Mouse (Mus musculus) kidney, postnatal 4 days (tissue): ENCODE measurements around the gene Gm29609.

ENCODE experiments used
- DNase-seq, 2 experiments: peaks; one replicate each; pipeline ENCODE4 v3.0.0; 2021; ENCODE audit warnings: mixed read lengths in 2 of 2

The Gm29609 gene

DNA sequence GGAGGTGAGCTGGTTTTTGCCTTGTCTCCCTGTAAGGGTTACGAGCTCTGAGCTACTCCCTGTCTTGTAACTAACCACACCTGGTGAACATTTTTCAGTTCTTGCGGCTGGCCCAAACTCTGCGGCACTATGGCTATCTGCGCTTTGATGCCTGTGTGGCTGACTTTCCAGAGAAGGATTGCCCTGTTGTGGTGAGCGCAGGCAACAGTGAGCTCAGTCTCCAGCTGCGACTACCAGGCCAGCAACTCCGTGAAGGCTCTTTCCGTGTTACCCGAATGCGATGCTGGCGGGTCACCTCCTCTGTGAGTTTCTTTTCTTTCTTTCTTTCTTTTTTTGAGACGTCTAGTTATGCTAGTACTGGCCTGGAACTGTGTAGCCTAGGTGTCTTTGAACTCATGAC, 17.4 kb upstream of the Gm29609 start:
- no peak for DNase-seq

DNA sequence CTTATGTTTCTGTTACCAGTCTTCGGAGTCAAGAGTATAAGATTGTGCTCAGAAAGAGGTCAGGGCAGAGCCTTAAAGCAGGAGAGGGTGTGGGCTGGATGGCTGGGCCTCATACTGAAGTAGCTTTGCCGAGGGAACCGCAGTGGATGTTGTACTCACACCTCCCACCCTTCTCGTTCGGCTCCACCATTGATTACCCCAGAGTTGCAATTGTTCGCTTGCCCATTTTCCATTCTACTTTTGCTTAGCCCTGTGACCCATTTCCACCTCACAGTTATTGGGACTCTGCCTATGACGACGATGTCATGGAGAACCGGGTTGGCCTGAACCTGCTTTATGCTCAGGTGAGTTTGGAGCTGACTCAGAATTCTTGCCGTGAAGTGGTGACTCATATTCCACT, 16.5 kb upstream of the Gm29609 start:
- DNase-seq, result no peak

DNA sequence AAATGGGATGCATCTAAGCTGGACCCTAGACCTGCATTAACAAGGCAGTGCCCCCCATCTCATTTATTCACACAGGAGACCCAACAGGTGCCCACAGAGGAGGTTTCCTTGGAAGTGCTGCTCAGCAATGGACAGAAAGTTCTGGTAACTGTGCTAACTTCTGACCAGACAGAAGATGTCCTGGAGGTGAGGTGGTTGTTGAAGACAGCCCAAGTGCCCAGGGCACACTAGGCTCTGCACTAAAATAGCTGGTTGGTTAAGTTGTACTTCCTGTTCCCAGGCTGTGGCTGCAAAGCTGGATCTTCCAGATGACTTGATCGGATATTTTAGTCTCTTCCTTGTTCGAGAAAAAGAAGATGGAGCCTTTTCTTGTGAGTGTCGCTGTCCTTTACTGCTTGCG, 16.0 kb upstream of the Gm29609 start:
- no peak for DNase-seq

DNA sequence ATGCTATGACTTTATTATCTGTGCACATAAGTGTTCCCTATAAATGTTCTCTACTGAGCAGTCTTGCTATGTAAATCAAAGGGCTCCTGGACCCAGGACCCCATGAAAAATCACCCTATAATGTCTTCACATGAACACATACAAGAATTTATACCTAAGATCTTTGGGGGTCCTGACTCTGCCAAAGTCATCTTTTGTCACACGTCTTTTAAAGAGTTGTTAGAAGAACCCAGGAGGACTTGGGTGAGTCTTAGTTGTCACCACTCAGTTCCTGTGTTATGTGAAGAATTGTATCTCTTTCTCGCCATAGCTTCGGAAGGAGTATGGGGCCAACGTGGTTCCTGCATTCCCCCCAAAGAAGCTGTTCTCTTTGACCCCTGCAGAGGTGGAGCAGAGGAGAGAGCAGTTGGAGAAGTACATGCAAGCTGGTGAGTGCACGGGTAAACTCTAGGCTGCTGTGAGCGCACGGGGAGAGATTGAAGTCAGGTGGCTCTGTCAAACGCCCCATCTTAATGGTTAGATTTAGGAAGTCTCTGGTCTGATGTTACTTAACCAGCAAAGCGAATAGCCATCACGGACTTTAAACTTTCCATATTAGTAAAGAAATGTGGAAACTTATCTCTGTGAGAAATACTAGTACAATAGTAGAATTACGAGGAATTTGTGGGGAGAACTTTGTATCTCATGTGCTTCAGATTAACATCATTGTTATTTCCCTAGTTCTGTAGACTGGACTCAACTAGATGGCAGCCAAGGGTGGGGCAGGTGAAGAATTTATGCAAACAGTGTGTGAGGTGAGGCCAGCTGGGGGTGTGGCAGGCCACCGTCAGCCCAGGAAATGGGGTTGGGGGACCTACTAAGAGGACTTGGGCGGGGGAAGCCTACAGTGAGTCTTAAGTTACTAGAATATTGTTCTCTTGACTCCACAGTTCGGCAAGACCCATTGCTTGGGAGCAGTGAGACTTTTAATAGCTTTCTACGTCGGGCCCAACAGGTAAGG, 15.1 kb upstream of the Gm29609 start:
- no peak for DNase-seq

DNA sequence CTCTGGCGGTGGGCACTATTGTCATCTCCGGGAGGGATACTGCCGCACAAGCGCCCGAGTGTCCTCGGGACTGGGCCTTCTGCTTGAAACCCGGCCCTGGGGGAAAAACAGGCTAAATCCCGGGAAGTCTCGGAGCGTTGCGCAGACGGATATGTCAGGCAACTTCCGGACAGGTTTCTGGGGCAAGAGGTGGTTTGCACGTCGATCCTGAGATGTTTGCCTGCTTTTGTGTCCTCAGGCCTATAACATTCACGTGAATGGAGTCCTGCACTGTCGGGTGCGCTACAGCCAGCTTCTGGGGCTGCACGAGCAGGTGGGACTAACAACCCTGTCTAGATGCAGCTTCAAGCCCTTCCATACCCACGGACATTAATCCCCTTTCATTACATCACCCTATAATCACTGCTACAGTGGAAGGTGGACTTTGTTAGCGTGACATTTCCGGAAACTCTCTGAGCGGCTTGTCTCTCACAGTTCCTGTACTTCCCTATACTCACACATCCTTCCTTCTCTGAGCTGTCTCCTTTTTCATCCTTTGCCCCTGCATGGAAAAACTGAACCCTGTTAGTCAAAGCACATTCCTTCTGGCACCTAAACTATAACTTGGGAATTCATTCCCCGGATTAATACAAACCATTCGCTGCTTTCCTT, 14.0 kb upstream of the Gm29609 start:
- DNase-seq, result no peak

DNA sequence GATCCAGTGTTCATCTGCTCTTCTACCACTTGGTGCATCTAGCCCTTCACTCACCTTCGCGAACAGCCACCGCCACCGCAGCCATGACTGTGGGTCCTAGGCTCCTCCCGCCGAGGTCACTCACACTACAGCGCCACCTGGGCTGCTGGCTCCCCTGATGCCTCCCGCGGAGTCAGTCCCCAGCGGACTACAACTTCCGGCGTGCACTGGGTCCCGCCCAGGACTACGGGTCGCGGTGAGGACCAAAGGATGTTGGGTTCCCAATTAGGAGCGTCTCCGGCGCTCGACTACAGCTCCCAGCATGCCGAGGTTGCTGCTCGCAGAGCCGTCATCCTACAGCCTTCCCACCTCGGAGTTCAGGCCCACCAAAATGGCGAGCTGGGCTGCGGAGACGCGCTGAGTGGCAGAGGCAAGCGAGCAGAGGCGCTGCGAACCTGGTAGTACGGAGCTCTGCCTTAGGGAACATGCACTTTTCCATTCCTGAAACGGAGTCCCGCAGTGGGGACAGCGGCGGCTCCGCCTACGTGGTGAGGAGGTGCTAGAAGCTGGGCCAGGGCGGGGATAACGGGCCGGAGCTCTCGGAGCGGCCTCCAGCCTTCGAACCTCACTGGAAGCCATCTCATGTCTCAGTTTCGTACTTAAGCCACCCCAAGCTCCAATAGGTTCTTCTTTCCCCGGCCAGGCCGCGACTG, 13.4 kb upstream of the Gm29609 start, which contains the start of the genes Snx17 and Eif2b4:
TSS of gene Snx17 (plus strand) at position 289 of the 692 bp plus-strand sequence.
TSS of gene Eif2b4 (minus strand) at position 492 of the 692 bp plus-strand sequence.
- DNase-seq, result peak; percentile 99

DNA sequence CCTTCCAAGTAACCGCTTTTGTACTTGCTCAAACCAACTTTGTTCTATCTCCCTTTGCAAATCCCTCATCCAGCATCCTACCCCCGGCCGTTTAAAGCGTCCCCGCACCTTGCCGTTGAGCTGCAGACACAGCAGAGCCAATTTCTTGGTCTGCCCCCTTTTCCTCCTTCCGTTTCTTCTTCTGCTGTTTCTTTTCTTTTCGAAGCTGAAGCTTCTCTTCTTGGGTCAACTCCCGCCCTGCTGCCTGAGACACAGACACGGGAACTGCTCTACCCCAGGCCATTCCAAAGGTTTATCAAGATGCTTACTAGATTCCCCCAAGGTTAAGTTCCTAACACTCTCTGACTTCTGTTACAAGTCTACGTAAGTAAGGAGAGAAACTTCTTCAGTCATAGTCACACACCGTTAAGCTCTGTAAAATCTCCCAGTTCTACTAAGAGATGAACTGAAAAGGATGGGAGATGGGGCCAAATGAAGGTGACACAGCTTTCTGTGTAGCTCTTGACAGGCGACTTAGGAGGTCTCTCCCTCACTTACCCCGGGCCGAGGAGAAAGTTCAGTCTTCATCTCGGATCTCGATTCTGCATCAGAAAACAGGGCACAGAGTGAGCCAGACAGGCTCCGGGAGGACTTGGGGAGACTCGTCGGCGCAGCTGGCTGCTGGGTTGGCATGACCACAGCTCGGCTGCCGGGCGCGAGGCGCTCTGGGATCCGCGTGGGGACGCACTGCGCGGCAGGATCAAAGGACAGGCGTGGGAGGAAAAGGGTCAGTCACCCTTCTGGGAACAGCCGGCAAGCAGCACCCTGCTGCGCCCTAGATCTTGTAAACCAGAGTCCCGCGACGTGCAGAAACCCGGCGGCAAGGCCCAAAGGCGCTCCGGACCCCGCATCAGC, 12.6 kb upstream of the Gm29609 start:
- peak; percentile 81 to 89 for DNase-seq

DNA sequence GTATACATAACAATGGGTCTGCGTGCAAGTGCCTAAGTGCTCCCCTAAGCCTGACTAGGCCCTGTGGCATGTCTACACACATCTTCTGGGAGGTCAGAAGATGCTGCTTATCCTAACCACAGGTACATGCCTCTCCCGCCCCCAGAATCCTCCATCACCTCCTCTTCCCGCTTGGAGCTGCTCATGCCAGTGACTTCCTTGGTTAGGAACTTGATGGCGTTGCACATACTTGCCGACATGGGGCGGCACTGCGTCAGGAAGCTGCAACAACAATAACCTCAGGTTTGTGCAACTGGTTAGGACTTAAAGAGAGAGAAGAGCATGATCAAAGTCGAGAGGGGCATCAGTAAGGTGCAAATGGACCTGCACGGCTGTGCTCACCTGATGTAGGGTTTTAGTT, 10.5 kb upstream of the Gm29609 start:
- no peak for DNase-seq

DNA sequence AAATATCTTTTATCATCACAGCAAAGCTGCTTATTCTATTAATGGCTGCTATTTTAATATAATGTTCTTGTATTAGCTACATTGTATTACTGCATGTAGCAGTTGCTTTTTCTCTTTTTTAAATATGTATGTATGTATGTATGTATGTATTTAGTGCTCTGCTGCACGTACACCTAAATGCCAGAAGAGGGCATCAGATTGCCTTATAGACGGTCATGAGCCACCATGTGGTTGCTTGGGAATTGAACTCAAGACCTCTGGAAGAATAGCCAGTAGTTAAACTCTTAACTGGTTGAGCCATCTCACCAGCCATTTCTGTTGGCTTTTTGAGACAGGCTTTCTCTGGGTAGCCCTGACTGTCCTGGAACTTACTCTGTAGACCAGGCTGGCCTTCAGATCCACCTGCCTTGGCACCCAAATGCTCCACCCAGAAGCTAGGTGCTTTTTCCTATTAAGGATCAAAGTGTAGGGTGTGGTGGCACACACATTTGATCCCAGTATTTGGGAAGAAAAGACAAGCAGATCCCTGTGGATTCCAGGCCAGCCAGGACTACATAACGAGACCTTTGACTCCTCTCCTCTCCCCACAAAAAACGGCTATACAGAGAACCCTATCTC, 8.6 kb upstream of the Gm29609 start:
- DNase-seq, result no peak

DNA sequence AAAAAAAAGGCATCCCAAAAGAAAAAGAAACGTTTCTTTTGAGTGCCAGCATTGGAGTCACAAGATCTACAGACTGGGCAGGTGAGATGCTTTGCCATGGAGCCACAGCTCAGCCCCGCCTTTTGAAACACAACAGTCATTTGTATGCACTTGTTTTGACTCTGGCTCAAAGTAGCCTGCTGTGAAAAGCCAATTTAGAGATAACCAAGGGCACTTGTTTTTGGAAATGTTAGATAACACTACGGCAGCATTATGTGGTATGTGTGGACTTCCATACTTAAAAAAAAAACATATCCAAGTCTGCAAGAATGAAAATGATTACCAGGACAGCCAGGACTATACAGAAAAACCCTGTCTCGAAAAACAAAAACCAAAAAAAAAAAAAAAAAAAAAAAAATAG, 4.0 kb upstream of the Gm29609 start:
- DNase-seq, result no peak

DNA sequence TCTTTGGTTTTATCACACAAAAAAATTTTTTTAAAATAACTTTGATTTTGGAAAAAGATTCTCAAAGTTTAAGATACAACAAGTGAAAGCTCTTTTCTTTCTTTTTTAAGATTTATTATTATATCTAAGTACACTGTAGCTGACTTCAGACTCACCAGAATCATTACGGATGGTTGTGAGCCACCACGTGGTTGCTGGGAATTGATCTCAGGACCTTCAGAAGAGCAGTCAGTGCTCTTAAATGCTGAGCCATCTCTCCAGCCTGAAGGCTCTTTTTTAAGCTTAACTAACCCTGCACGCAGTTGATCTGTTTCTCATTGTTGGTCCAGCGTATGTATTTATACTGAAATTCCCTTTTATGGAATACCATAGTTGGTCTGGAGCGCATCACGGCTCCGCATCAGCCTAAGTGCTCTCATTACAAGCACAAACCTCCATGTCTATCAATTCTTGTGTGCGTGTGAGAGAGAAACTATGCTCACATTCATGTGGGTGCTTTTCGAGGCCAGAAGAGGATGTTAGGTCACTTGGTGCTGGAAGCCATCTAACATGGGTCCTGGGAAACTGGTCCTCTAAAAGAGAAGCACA, 1.6 kb upstream of the Gm29609 start:
- no peak for DNase-seq

DNA sequence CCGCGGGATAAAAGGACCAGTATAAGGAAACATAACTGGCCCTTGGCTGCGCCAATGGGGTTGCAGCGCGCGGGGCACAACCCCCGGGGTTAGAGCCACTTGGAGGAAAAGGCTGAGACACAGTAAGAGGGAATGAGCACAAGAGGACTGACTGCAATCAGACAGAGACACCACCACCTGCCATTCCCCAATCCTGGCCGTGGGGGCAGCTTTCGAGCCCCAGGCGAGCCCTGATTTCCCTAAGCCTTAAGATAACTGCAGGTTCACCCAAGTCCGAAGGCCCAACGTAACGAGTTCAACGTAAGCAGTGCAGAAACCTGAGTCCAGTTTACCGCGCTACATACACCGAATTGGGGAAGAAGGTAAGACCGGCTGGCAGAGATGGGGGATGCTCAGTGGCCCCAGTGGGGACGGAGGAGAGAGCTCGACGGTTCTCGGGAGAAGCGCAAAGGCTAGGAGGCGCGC, 378 bp downstream of the Gm29609 start:
- peak; percentile 40 to 62 for DNase-seq

DNA sequence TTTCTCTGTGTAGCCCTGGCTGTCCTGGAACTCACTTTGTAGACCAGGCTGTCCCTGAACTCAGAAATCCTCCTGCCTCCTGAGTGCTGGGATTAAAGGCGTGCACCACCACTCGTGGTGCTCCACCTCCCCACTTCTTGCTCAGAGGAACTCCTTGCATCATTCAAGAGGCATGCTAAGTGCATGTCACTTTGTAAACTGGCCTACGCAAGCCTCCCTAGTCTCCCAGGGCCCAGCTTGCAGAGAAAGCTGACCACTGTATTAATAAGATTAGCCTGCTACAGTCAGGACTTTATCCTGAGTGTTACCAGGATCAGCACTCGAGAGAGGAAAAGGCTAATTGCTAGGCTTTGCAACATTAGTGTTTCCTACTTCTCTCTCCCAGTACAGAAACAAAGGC, 11.1 kb downstream of the Gm29609 start:
- DNase-seq, result no peak

DNA sequence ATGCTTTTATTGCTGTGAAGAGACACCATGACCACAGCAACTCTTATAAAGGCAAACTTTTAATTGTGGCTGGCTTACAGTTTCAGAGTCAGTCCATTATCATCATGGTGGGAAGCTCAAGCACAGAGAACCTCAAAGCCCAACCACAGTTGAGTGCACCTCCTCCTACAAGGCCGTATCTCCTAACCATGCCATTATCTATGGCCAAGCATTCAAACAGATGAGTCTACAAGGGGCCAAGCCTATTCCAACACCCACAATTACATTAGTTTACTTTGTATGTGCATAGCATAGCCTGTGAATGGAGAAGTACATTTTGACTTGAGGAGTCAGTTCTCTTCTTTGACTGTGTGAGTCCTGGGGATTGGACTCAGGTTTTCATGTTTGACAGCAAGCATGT, 14.8 kb downstream of the Gm29609 start:
- DNase-seq, result no peak

DNA sequence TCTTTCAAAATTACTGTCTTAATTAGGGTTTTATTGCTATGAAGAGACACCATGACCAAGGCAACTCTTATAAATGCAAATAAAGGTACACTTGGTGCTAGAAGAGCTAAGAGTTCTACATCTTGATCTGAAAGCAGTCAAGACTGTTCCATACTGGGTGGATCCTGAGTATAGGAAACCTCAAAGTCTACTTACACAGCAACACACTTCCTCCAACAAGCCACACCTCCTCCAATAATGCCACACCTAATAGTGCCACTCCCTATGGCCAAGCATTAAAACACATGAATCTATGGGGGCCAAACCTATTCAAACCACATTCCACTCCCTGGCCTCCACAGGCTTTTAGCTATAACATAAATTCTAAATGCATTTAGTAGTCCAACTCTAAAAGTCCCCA, 17.2 kb downstream of the Gm29609 start:
- DNase-seq, result no peak

DNA sequence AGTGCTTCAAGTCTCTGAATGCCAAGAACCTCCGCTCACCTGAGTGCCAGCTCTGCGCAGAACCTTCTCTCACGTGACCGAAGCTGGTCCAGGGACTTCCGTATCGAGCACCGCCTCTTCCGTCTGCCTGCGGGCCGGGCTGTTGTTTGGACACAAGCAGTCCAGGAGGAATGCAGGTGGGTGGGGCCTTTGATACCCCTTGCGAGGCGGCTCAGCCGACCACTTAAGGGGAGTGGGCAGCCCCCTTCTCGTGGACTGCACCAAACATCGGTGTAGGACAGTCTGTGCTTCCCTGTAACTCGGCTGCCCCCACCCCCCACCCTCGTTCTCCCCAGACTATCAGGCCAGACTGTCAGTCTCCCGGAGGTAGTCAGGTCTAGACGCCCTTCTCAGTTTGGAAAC, 25.6 kb downstream of the Gm29609 start, which contains the start of gene Mpv17:
TSS of gene Mpv17 (minus strand) at position 100 of the 402 bp plus-strand sequence.
- DNase-seq, result peak; percentile 85 to 92

DNA sequence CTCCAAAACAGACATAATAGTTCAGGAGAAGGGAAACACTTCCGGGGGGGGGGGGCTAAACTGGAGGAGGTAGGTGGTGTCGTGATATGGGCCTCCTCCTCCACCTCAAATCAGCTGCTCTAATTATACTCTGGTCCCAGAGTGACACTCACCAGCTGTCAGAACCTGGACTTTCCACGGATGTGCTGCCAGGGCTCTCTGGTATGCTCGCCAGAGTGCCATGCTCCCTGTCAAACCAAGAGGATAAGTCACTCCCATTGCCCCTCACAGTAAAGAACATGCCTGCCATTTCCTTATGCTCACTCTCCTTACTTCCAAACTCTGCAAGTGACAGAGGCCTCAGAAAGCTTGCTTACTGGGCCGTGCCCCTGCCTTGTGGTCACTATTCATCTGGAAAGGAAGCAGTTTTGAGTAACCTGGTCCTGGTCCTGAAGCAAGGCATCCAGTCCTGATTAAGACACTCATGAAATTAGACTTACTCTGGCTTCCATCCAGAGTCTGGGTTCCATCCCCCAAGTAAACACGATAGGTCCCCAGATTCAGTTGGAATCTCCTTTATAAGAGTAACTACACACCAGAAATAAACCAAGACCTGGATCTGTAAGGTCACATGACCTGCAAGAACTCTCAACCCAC, 26.1 kb downstream of the Gm29609 start:
- DNase-seq, result peak; percentile 19 to 28

DNA sequence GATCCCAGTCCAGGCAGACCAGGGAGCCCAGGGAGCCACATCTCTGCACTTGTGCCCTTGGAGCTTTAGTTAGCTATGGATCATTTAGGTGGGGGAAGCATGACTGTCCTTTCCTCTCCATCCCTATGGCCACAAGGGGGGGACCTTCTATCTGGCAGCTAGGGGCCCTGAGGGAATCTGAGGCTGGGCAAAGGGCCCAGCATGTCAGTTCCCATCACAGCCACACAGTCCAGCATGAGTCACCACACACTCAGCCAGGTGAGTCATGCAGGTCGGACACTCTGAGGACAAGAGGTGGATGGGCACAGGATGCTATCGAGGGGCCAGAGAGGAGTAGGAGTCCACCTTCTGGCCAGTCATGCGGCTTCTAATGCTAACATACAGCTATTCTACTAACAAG, 28.0 kb downstream of the Gm29609 start:
- DNase-seq, result peak; percentile 7 to 14

DNA sequence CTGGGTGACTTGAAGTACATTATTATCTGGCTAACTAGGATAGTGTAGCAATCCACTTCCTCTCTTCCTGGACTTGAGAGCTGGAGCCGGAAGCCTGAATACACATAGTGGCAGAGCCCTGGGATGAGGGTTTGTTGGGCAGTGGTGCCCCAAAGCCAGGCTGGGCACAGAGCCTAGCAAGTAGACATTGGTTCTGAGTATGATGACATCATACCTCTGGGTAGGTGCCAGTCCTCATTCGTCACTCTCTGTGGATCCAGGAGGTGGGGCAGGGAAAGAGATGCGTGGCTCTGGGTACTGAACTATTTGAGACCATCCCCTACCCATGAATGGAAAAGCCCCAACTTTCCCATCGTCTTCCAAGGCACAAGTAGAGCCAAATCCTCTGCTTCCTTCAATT, 29.9 kb downstream of the Gm29609 start:
- no peak for DNase-seq

DNA sequence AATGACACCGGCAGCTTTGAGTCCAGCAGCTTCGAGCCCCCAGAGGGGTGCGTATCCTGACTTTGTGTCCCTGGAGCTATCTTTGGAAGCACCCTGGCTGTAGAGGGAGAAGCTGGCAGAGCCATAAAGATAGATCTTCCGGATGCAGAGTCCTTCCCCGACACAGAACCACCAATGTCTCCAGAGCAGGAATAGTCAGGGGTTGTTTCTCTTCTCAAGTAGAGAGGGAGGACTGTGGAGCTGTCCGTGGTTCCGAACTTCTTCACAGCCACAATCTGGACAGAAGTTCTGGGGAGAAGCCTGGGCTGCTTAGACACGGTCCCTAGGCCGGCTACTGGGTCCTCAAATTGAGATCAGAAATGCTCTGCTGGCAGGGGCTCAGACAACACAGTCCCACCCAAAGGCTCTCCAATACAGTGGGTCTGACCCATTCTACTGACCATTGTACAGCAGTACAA, 40.7 kb downstream of the Gm29609 start:
- peak; percentile 75 to 76 for DNase-seq
